Mouse (Mus musculus) left cerebral cortex, adult 2 months (tissue): ENCODE data around the gene P2ry12. TPM values are rescaled to one million over a fixed set of nuclear protein-coding genes. Genes with fewer than 3 reads are reported as not detected.

Source experiments
- DNase-seq, 2 experiments: peaks; one replicate each; pipeline ENCODE4 v3.0.0; 2021 to 2022; ENCODE audit warnings: low spot score in 2 of 2, mixed read lengths in 1 of 2; ENCODE audit errors: extremely low spot score in 1 of 2
- H3K27ac ChIP-seq: fragments of 200-600 bp; 2 replicates; pipeline ENCODE4 v1.8.1; 2022
- H3K4me3 ChIP-seq: fragments of 200-600 bp; 2 replicates; pipeline ENCODE4 v1.8.1; 2022
- CTCF ChIP-seq: fragments of 200-600 bp; IDR thresholded peaks from 2 replicates; pipeline ENCODE4 v1.8.1; 2022; ENCODE audit warnings: antibody characterized with exemption, mild to moderate bottlenecking, moderate library complexity
- intact Hi-C: fragments of 180-260 bp; cut with DNase I; formaldehyde crosslinking; loops from one replicate; pipeline ENCODE4 v1.15.1; 2025
- total RNA-seq, 2 experiments: library from RNA; stranded (reverse); gene quantifications; 2 replicates each; pipeline ENCODE4 v1.2.3; 2021

P2ry12 gene
- total RNA-seq, 2 experiments from 2014 or later = 34.1 to 35.0 TPM

DNA sequence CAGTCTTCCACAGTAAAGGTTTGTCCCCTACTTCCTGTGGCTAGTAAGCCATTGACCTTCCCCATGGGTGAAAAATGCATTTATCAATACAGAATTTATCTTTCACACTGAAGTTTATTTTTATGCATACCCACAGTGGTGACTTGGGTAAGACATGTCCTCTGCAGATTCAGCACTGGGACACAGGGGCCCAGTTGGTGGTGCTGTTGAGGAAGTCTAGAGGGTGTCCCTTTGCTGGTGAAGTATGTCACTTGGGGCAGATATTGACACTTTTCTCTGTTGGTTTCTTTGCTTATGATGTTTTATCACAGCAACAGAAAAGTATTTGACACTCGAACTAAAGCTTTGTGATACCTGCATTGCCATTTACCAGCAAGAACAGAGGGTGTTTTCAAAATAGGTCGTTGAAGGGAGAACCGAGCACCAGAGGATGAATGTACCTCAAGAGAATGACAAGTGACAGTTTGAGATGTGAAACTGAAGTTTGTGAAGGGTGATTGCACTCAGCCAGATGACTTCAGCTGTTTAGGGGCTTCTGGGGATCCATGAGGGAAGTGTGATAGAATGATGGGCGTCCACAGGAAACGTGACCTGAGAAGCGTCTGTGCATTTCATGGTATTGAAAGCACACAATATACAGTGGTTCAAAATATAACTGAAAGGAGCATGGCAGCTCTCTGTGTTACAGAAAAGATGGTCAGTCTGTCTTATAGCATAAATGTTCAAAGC lies 88.1 kb downstream of the P2ry12 start:
- intact Hi-C loops = loop anchor here (1.0 to 10.0 kb wide), 3 partner anchors 35 to 568 kb away; no protein-coding TSS in a partner anchor
- no peak; the same call in 1 of the 2 replicates for TF ChIP-seq CTCF
- Histone ChIP-seq H3K4me3 (no peak overlapping the region), H3K27ac (no peak overlapping the region)
- DNase-seq = no peak

DNA sequence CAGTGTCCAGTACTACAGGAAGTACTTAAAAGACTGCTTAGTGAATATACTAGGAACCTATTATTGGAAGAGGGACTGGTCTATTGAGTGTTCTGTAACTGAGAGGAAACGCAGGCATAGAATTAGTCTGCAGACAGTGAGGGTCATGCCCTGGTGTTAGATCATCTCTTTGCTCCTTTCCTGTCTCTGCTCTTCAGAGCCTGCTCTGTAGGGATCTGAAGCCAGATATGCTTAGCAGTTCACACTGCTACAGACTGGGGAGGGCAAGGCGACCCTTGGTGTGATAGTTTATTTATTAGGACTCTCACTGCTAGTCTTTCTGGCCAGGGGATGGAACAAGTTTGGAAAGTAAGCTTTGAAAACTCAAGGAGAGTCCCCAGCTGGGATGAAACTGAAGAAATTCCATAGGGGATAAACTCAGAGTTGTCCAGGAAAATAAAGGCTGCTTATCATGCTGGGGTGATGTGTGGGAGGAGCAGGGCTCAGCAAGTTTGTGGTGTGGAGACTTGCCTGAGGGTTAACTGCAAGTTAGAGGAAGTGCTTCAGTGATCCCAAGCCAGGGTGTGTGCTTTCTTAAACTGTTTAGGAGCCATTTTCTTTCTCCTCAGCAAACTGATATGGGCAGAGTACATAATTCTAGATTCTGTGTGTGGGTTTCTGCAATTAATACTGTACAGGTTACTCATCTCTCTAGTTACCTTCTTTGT lies 92.6 kb downstream of the P2ry12 start:
- intact Hi-C loops = loop anchor here (2.0 to 10.0 kb wide), 2 partner anchors 49 to 145 kb away; no protein-coding TSS in a partner anchor
- no peak overlapping the region for H3K27ac ChIP-seq
- no peak overlapping the region for H3K4me3 ChIP-seq
- no peak for TF ChIP-seq CTCF
- DNase-seq = no peak

DNA sequence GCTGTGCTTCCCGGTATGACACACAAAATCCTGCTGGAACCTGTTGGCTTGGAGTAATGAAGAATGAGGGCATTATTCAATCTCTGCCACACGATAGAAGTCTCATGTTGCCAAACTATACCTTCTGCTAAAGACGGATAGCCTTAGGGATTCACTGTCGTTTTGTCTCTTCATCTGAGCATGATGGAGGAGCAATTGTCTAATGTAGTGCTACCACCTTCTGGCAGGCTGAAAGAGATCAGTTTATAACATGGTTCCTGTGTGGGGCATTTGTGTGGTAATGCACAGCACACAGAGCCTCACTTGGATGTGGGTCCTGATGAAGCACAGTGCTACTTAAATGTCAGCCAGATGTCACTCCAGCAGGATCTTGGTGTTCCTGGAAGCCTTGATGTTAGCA lies 93.5 kb downstream of the P2ry12 start:
- intact Hi-C loops = loop anchor here (2.0 kb wide), 1 partner anchor 48 kb away; no protein-coding TSS in a partner anchor
- DNase-seq = no peak
- no peak; the same call in 1 of the 2 replicates for TF ChIP-seq CTCF
- H3K4me3 ChIP-seq = no peak overlapping the region
- no peak overlapping the region for H3K27ac ChIP-seq

DNA sequence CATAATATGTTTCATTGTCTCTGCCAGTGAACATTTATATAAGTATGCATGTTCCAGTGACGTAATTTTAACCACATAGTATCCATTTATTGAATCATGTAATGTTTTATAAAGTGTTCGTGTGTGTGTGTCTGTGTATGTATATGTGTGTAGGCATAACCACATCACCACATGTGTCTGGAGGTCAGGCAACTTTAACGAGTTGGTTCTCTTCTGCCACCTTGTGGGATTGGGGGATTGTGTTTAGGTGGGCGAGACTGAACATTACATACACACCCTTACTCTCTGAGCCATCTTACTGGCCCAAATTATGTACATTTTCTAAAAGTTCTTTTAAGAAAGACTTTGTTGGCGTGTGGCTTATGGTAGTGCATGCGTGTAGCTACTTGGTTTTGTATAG lies 94.2 kb downstream of the P2ry12 start:
- no peak for TF ChIP-seq CTCF
- H3K27ac ChIP-seq = no peak overlapping the region
- intact Hi-C loops = loop anchor here (2.0 kb wide), 1 partner anchor 48 kb away; no protein-coding TSS in a partner anchor
- H3K4me3 ChIP-seq = no peak overlapping the region
- DNase-seq = no peak

DNA sequence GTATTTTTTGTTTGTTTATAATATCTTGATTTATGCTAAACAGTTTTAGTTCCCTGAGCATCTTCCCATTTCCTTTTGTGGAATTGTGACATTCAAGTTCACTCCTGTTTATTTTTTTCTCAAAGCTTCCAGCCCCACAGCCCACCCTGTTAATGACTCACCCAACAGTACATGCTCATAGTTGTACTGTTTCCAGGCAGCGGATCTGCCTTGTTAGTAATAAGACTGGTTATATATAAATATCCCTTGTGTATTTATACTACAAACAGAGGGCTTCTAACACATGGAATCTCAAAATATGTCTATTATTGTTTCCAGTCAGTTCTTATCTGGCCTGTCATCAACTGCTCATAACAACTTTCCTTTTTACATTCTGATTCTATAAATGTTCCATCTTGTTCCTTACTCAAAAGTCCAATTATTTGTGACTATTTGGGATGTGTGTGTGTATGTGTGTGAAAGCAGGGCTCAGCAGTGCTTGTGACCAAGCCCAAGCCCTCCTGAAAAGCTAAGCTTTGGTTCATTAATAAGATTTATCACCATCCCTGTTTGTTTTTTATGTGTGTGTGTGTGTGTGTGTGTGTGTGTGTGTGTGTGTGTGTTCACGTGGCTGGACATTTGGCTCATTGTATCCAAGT lies 95.1 kb downstream of the P2ry12 start:
- no peak for TF ChIP-seq CTCF

More for the DNA sequence above, 95.1 kb downstream of the P2ry12 start:
- DNase-seq = no peak
- Histone ChIP-seq H3K27ac (no peak overlapping the region), H3K4me3 (no peak overlapping the region)
- intact Hi-C loops = loop anchor here (2.0 kb wide), 1 partner anchor 47 kb away; no protein-coding TSS in a partner anchor

Other genes starting within 250 kb of the P2ry12 start
- not detected for gene Gpr171, start 161.1 kb downstream of the P2ry12 start, total RNA-seq
- gene P2ry14, start 109.3 kb downstream of the P2ry12 start, total RNA-seq = 1 to 10 TPM; 2.9 to 3.5 TPM
- not detected for gene Gpr87, start 67.8 kb downstream of the P2ry12 start, total RNA-seq
- 1 to 10 TPM; 5.6 to 8.7 TPM for gene P2ry13, start 52.0 kb downstream of the P2ry12 start, total RNA-seq
- 1 to 10 TPM; 1.6 to 2.1 TPM for gene Igsf10, start 81.5 kb upstream of the P2ry12 start, total RNA-seq